Mouse (Mus musculus) lung, adult 18-20 months (tissue): ENCODE results near the gene Med13l.

Experiments
- DNase-seq, 2 experiments: peaks; one replicate each; pipeline ENCODE4 v3.0.0; 2022; ENCODE audit warnings: mixed read lengths in 2 of 2

Med13l gene

DNA sequence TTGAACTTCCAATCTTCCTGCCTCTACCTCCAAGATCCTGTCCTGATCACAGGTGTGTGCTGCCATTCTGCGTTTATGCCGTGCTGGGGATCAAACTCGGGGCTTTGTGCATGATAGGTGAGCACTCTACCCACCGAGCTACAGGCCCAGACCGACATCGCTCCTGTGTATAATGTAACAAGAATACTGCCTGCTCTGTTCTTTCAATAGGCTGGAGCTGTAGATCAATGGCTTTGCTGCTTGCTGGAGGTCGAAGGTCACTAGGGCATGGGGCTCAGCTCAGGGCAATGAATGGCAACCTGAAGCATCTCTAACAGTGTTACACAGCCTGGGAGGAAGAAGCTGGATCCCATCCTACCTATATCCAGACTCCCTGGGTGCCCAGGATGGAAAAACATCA is 241.6 kb downstream of the Med13l start:
- no peak for DNase-seq

DNA sequence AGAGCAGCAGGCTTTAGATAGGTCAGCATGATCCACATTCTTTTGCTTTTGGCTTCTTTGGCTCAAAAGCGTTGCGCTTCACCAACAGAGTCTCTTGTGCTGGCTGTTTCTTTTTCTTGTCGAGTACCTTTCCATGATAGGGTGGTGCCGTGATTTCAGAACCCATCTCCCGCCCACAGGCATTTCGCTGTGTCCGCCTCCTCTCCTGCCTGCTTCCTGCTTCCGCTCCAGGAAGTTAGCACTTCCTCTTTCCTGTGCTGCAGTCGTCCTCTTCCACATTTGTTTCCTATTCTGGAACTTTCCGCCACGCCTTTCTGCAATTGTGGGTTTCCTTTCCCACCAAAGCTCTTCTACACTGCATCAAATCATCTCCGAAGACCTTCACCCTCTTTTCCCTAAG is 248.5 kb downstream of the Med13l start:
- DNase-seq: no peak

DNA sequence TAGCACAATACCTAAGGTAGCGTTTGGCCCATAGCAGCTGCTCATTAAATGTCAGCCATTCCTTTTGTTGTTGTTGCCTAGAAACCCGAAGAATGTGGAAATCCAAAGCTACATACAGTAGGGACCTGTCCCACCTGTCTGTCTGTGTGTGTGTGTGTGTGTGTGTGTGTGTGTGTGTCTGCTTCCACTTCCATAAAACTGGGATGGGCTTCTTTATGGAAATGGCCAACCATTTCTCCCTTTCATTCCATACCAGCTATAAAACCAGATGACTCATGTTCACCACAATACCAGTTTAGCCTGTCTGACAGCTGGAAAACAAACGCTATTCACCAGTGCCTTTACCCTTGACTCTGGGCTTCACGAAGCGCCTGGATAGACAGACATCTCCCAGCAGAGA is 249.1 kb downstream of the Med13l start:
- no peak for DNase-seq

DNA sequence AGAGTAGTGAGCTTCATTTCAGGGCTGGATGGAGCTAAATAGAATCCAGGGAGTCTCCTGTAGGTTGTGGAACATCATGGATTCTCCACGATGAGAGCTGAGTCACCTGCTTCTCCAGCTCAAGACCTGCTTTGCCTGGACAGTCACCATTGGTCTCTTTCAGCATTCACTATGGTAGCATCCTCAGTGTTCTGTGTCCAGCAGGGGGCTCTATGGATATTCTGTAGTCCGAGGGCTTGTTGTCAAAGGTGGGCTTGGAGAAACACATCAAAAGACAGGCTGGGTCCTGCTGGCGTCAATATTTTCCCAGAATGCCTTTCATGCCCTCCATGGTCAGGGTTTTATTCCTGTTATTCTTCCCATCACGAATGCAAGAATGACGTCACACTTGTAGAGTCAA is 251.2 kb downstream of the Med13l start:
- no peak for DNase-seq

DNA sequence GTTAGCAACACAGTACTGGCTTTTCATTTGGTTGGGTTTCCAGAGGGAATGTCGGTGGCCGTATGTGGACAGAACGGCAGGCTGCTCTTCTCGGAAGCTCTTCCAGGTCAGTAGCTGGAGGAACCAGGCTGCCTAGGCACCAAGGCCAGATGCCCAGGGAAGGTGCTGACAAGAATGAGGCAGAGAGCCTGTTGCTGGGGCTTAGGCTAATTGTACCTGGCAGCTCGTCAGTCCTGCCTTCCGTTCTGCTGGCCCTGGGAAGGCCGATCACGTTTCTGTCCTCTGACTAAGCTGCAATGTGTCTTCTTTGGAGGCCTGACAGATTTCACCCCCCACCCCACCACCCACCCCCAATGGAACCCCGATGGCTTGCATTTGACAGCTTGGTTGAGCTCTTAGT is 251.9 kb downstream of the Med13l start:
- DNase-seq: no peak

DNA sequence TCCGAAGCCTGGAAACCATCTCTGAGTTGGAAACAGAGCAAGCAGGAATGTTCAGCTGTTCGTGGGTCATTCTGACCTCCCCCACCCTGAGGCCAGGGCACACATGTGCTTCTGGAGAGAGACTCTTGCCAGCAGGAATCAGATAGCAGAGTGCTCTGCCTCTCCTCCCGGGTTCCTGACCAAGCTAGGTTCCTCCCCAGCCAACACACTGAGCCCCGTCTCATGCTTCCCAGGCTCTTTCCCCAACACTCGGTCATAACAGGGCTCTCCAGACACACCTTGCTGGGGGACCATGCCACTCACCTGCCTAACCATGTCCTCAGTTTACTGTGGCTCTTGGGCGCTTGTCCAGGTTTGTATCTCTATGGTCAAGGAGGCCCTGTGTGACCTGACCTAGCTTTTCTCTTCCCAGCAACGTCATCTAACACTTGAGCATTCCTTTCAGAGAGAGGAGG is 252.5 kb downstream of the Med13l start:
- no peak for DNase-seq

DNA sequence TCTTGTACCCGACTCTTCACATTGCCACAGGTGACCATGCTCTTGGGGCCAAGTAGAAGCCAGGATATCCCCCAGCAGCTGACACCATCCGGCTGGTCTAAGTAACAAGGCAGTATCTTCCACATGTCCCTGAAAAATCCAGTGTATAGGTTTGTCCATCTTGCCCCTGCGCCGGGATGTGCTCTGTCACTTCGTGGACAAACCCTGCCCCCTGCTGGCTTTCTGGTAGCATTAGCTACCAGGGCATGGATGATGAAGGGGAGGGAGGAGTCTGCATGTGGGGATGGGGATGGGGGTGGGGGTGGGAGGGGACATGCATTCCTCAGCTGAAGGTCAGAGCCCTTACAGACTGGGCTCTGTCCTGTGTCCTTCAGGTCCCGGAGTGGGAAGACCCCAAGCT is 253.6 kb downstream of the Med13l start:
- no peak for DNase-seq
